ENCODE assay signal across 8 mouse cellular contexts in genomic region chr1:134406414-134406771, GRCm38 (mm10). TPM values are rescaled to one million over a fixed set of nuclear protein-coding genes. Genes with fewer than 3 reads are reported as not detected.
DNase-seq lines count a peak whose midpoint lies in the region; ATAC-seq and TF ChIP-seq lines count a peak whose summit lies in the region.

No protein-coding gene starts in this region.

- H3K36me3 ChIP-seq in C2C12 (ENCODE audit: control insufficient read depth, insufficient read depth), result peaks cover 37% of the 10 kb centered on the region
- H3K36me3 ChIP-seq in forebrain, embryonic 12.5 days (replicated peaks), result peaks cover 37% of the 10 kb centered on the region
- peaks cover 29% of the 10 kb centered on the region for H3K36me3 ChIP-seq in liver, embryonic 15.5 days (replicated peaks)

- no peak for DNase-seq in gastrocnemius, adult 2 months
- no peak for DNase-seq in gastrocnemius, postnatal 25 days
- no peak for DNase-seq in cerebellum, postnatal 14 days
- DNase-seq in layer of hippocampus, adult 8-10 months (ENCODE audit: low spot score in 2 of 2), result no peak
- DNase-seq in left cerebral cortex, postnatal 25 days (ENCODE audit: low spot score in 2 of 2), result no peak

- 40% methylated on average over 8 of the region's 8 CpGs for whole genome bisulfite sequencing in forebrain, embryonic 12.5 days
- WGBS in liver, embryonic 15.5 days (ENCODE audit: insufficient replicate concordance), result 13% methylated on average over 8 of the region's 8 CpGs

- H3K9me3 ChIP-seq in forebrain, embryonic 12.5 days, result no peaks in the 10 kb centered on the region
- no peaks in the 10 kb centered on the region for H3K9me3 ChIP-seq in liver, embryonic 15.5 days (replicated peaks)

- H3K27me3 ChIP-seq in C2C12 (ENCODE audit: control insufficient read depth, insufficient read depth, insufficient read length), result no peaks in the 10 kb centered on the region
- no peaks in the 10 kb centered on the region for H3K27me3 ChIP-seq in forebrain, embryonic 12.5 days
- no peaks in the 10 kb centered on the region for H3K27me3 ChIP-seq in liver, embryonic 15.5 days

- peak overlapping the region; percentile 66 for H3K9ac ChIP-seq in forebrain, embryonic 12.5 days
- H3K9ac ChIP-seq in liver, embryonic 15.5 days, result peak overlapping the region; percentile 87

- peak; percentile 43 for ATAC-seq in forebrain, embryonic 12.5 days (ENCODE audit: low FRiP score)
- no peak; the same call in 1 of the 2 replicates for ATAC-seq in liver, embryonic 15.5 days (ENCODE audit: insufficient read depth)

- peak overlapping the region; percentile 90 for H3K4me3 ChIP-seq in gastrocnemius, adult 2 months
- H3K4me3 ChIP-seq in C2C12 (ENCODE audit: insufficient read depth, poor library complexity, severe bottlenecking), result peak overlapping the region; percentile 64
- H3K4me3 ChIP-seq in forebrain, embryonic 12.5 days (replicated peaks), result peak overlapping the region; percentile 74
- peak overlapping the region; percentile 93 for H3K4me3 ChIP-seq in liver, embryonic 15.5 days (replicated peaks)

- peak overlapping the region; percentile 79 for H3ac ChIP-seq in C2C12 (ENCODE audit: control insufficient read depth, insufficient read length, low read depth)

- H3K27ac ChIP-seq in gastrocnemius, adult 2 months, result peak overlapping the region; percentile 96
- no peak overlapping the region for H3K27ac ChIP-seq in forebrain, embryonic 12.5 days
- peak overlapping the region; percentile 92 for H3K27ac ChIP-seq in liver, embryonic 15.5 days (replicated peaks)

- H3K79me2 ChIP-seq in C2C12 (ENCODE audit: control insufficient read depth, insufficient read depth), result peaks cover 12% of the 10 kb centered on the region

- H3K4me1 ChIP-seq in forebrain, embryonic 12.5 days, result peaks cover 10% of the 10 kb centered on the region
- H3K4me1 ChIP-seq in liver, embryonic 15.5 days (replicated peaks), result peaks cover 21% of the 10 kb centered on the region

- TF ChIP-seq CTCF in gastrocnemius, adult 2 months (IDR thresholded peaks at IDR 0.05), result no peak
- TF ChIP-seq CTCF in C2C12 (IDR thresholded peaks at IDR 0.05; ENCODE audit: control insufficient read depth, insufficient read depth, insufficient read length), result no peak

- intact Hi-C loops in gastrocnemius, adult 2 months (cut with DNase I), result loop anchor here (5.0 kb wide), 1 partner anchor 39 kb away; no protein-coding TSS in a partner anchor
- intact Hi-C loops in left cerebral cortex, postnatal 25 days (cut with DNase I), result no loop called here

- H3K79me3 ChIP-seq in C2C12 (ENCODE audit: low read depth), result peaks cover 7% of the 10 kb centered on the region

- H3K4me2 ChIP-seq in forebrain, embryonic 12.5 days, result peak overlapping the region; percentile 79
- H3K4me2 ChIP-seq in liver, embryonic 15.5 days, result peak overlapping the region; percentile 95

TF ChIP-seq in C2C12, 6 proteins besides CTCF, POLR2A, EP300 and RAD21:
- TF ChIP-seq MYOD1 (IDR thresholded peaks at IDR 0.05; ENCODE audit: control insufficient read depth, insufficient read length, low read depth) (no peak), MAX (IDR thresholded peaks at IDR 0.05) (no peak), FOSL1 (IDR thresholded peaks at IDR 0.05; ENCODE audit: insufficient read depth, low read length, poor library complexity, severe bottlenecking) (no peak), MYOG (IDR thresholded peaks at IDR 0.05; ENCODE audit: control insufficient read depth, extremely low read depth, insufficient read length) (no peak), CEBPB (IDR thresholded peaks at IDR 0.05; ENCODE audit: low read depth) (no peak), USF1 (IDR thresholded peaks at IDR 0.05; ENCODE audit: low read depth) (no peak)

RNA-seq across cellular contexts. Expression of gene Cyb5r1, which starts 1.0 kb away (rescaled TPM):
- total RNA-seq in gastrocnemius, adult 2 months (2021), result 10 to 100 TPM; 82.3 to 84.1 TPM
- total RNA-seq in gastrocnemius, postnatal 25 days (2021), result 10 to 100 TPM; 80.3 to 88.3 TPM
- polyA plus RNA-seq in C2C12 (2012; fragmentation: generic; extraction: Trizol), result 68.4 TPM
- 19.2 and 21.5 TPM in 2 replicates for polyA plus RNA-seq in forebrain, embryonic 12.5 days (2016; fragmentation: Nextera tagmentation; extraction: Ambion mirVana)
- polyA plus RNA-seq in liver, embryonic 15.5 days (2015; fragmentation: Nextera tagmentation; extraction: Ambion mirVana), result 17.3 and 17.4 TPM in 2 replicates
- total RNA-seq in layer of hippocampus, adult 8-10 months (2022), result 10 to 100 TPM; 28.8 to 43.0 (median 35.5) TPM
- 10 to 100 TPM; 15.8 to 16.6 TPM for total RNA-seq in left cerebral cortex, postnatal 25 days (2021)

RNA-seq across cellular contexts. Expression of gene Adipor1, which starts 8.8 kb away (rescaled TPM):
- 100 to 1,000 TPM; 163 to 196 TPM for total RNA-seq in gastrocnemius, adult 2 months (2021)
- total RNA-seq in gastrocnemius, postnatal 25 days (2021), result 100 to 1,000 TPM; 149 to 152 TPM
- 65.7 TPM for polyA plus RNA-seq in C2C12 (2012; fragmentation: generic; extraction: Trizol)
- polyA plus RNA-seq in forebrain, embryonic 12.5 days (2016; fragmentation: Nextera tagmentation; extraction: Ambion mirVana), result 61.1 and 65.1 TPM in 2 replicates
- 162 and 178 TPM in 2 replicates for polyA plus RNA-seq in liver, embryonic 15.5 days (2015; fragmentation: Nextera tagmentation; extraction: Ambion mirVana)
- total RNA-seq in layer of hippocampus, adult 8-10 months (2022), result 10 to 100 TPM; 54.3 to 62.3 (median 58.9) TPM
- total RNA-seq in left cerebral cortex, postnatal 25 days (2021), result 10 to 100 TPM; 62.3 to 63.5 TPM

RNA-seq across cellular contexts. Expression of gene 4933406M09Rik, which starts 20.7 kb away (rescaled TPM):
- not detected for total RNA-seq in gastrocnemius, adult 2 months (2021)
- not detected for total RNA-seq in gastrocnemius, postnatal 25 days (2021)
- polyA plus RNA-seq in C2C12 (2012; fragmentation: generic; extraction: Trizol), result not detected
- polyA plus RNA-seq in forebrain, embryonic 12.5 days (2016; fragmentation: Nextera tagmentation; extraction: Ambion mirVana), result not detected in 2 replicates
- not detected in 2 replicates for polyA plus RNA-seq in liver, embryonic 15.5 days (2015; fragmentation: Nextera tagmentation; extraction: Ambion mirVana)
- not detected for total RNA-seq in layer of hippocampus, adult 8-10 months (2022)
- not detected for total RNA-seq in left cerebral cortex, postnatal 25 days (2021)

RNA-seq across cellular contexts. Expression of gene Tmem183a, which starts 44.6 kb away (rescaled TPM):
- total RNA-seq in gastrocnemius, adult 2 months (2021), result 10 to 100 TPM; 12.3 to 12.4 TPM
- total RNA-seq in gastrocnemius, postnatal 25 days (2021), result 10 to 100 TPM; 13.2 to 15.1 TPM
- 85.2 TPM for polyA plus RNA-seq in C2C12 (2012; fragmentation: generic; extraction: Trizol)
- polyA plus RNA-seq in forebrain, embryonic 12.5 days (2016; fragmentation: Nextera tagmentation; extraction: Ambion mirVana), result 130 and 131 TPM in 2 replicates
- polyA plus RNA-seq in liver, embryonic 15.5 days (2015; fragmentation: Nextera tagmentation; extraction: Ambion mirVana), result 49.8 and 53.9 TPM in 2 replicates
- 10 to 100 TPM; 59.9 to 70.0 (median 61.8) TPM for total RNA-seq in layer of hippocampus, adult 8-10 months (2022)
- 10 to 100 TPM; 67.2 to 72.9 TPM for total RNA-seq in left cerebral cortex, postnatal 25 days (2021)

RNA-seq across cellular contexts. Expression of gene Klhl12, which starts 48.9 kb away (rescaled TPM):
- total RNA-seq in gastrocnemius, adult 2 months (2021), result 10 to 100 TPM; 17.9 to 20.6 TPM
- total RNA-seq in gastrocnemius, postnatal 25 days (2021), result 10 to 100 TPM; 13.4 to 15.1 TPM
- 6.5 TPM for polyA plus RNA-seq in C2C12 (2012; fragmentation: generic; extraction: Trizol)
- 33.2 and 34.1 TPM in 2 replicates for polyA plus RNA-seq in forebrain, embryonic 12.5 days (2016; fragmentation: Nextera tagmentation; extraction: Ambion mirVana)
- polyA plus RNA-seq in liver, embryonic 15.5 days (2015; fragmentation: Nextera tagmentation; extraction: Ambion mirVana), result 35.3 and 39.2 TPM in 2 replicates
- 10 to 100 TPM; 37.8 to 46.1 (median 41.6) TPM for total RNA-seq in layer of hippocampus, adult 8-10 months (2022)
- total RNA-seq in left cerebral cortex, postnatal 25 days (2021), result 10 to 100 TPM; 37.1 to 37.7 TPM
